Mouse (Mus musculus) CH12.LX (cell line): ENCODE results near the gene Clint1. TPM values are rescaled to one million over a fixed set of nuclear protein-coding genes. Genes with fewer than 3 reads are reported as not detected.

ENCODE experiments used
- DNase-seq: peaks from one replicate; pipeline ENCODE4 v3.0.0-alpha.2; 2013; ENCODE audit errors: extremely low read depth
- H3K27ac ChIP-seq: 2 replicates; pipeline ENCODE4 v1.5.1; 2012; ENCODE audit warnings: low read depth, mild to moderate bottlenecking, control low read depth, moderate library complexity; ENCODE audit not compliant: insufficient read depth
- H3K27me3 ChIP-seq: replicated peaks from 2 replicates; pipeline ENCODE3; 2012; ENCODE audit warnings: inconsistent platforms
- H3K36me3 ChIP-seq, 2 experiments: replicated peaks in 1 of 2; 2 replicates each; pipeline versions ENCODE3 to v1.6.1; 2012; ENCODE audit warnings: inconsistent platforms in 1 of 2, low read length in 1 of 2, mild to moderate bottlenecking in 1 of 2, mixed read lengths in 1 of 2, moderate library complexity in 1 of 2; ENCODE audit not compliant: control insufficient read depth in 1 of 2, insufficient read depth in 1 of 2
- H3K4me1 ChIP-seq, 2 experiments: 2 replicates each; pipeline ENCODE4 v1.6.1; 2012; ENCODE audit warnings: inconsistent platforms in 1 of 2, moderate library complexity in 1 of 2; ENCODE audit not compliant: insufficient read depth in 2 of 2, control insufficient read depth in 1 of 2
- H3K4me2 ChIP-seq: 2 replicates; pipeline ENCODE4 v1.6.1; 2012; ENCODE audit warnings: low read depth, mild to moderate bottlenecking, control low read depth; ENCODE audit not compliant: poor library complexity, insufficient read depth, severe bottlenecking
- H3K4me3 ChIP-seq, 3 experiments: fragments of 150-350 bp in 1 of 3; sonication (generic) in 1 of 3; replicated peaks in 1 of 3; 2 replicates each; pipeline versions ENCODE3 to v1.5.1; 2011 to 2012; ENCODE audit warnings: low read depth in 2 of 3, low read length in 2 of 3, mild to moderate bottlenecking in 2 of 3, moderate library complexity in 2 of 3, control low read depth in 1 of 3, improper control_type of control experiment in 1 of 3, inconsistent platforms in 1 of 3, mixed read lengths in 1 of 3; ENCODE audit not compliant: poor library complexity in 1 of 3
- H3K79me2 ChIP-seq: replicated peaks from 2 replicates; pipeline ENCODE4 v1.6.1; 2012; ENCODE audit warnings: mild to moderate bottlenecking, moderate library complexity; ENCODE audit not compliant: control insufficient read depth, poor library complexity, insufficient read depth, severe bottlenecking; ENCODE audit errors: extremely low read depth
- H3K9ac ChIP-seq: 2 replicates; pipeline ENCODE4 v1.6.1; 2012; ENCODE audit warnings: low read depth, mild to moderate bottlenecking, control low read depth, moderate library complexity; ENCODE audit not compliant: insufficient read depth
- H3K9me3 ChIP-seq: replicated peaks from 2 replicates; pipeline ENCODE3; 2012; ENCODE audit warnings: low read length, inconsistent platforms, mixed read lengths
- BHLHE40 ChIP-seq: IDR thresholded peaks from 2 replicates; pipeline ENCODE4 v1.6.1; 2011; ENCODE audit warnings: mild to moderate bottlenecking, low read depth, low read length, improper control_type of control experiment
- CHD1 ChIP-seq: IDR thresholded peaks from 2 replicates; pipeline ENCODE4 v1.6.1; 2012; ENCODE audit warnings: low read depth, low read length, improper control_type of control experiment, inconsistent platforms
- CHD2 ChIP-seq: IDR thresholded peaks from 2 replicates; pipeline ENCODE4 v1.6.1; 2011; ENCODE audit warnings: low read length, improper control_type of control experiment
- CTCF ChIP-seq, 2 experiments: IDR thresholded peaks in 1 of 2; conservative IDR thresholded peaks in 1 of 2; 2 replicates each; pipeline ENCODE4 v1.5.1; 2011 to 2012; ENCODE audit warnings: low read depth in 2 of 2, low read length in 2 of 2, improper control_type of control experiment in 1 of 2, inconsistent platforms in 1 of 2, mild to moderate bottlenecking in 1 of 2, moderate library complexity in 1 of 2
- E2F4 ChIP-seq: IDR thresholded peaks from 2 replicates; pipeline ENCODE4 v1.6.1; 2011; ENCODE audit warnings: low read depth, low read length, improper control_type of control experiment; ENCODE audit not compliant: insufficient replicate concordance
- ELF1 ChIP-seq: IDR thresholded peaks from 2 replicates; pipeline ENCODE4 v1.6.1; 2014; ENCODE audit warnings: low read depth, mild to moderate bottlenecking, inconsistent platforms, low read length, improper control_type of control experiment
- EP300 ChIP-seq: IDR thresholded peaks from 2 replicates; pipeline ENCODE4 v1.6.1; 2011; ENCODE audit warnings: low read length, improper control_type of control experiment
- ETS1 ChIP-seq: conservative IDR thresholded peaks from 2 replicates; pipeline ENCODE4 v1.6.1; 2012; ENCODE audit warnings: low read depth, mild to moderate bottlenecking, inconsistent platforms, low read length, improper control_type of control experiment, moderate library complexity
- GABPA ChIP-seq: IDR thresholded peaks from 2 replicates; pipeline ENCODE4 v1.6.1; 2012; ENCODE audit warnings: low read depth, low read length, improper control_type of control experiment, inconsistent platforms; ENCODE audit not compliant: insufficient replicate concordance
- HCFC1 ChIP-seq: IDR thresholded peaks from 2 replicates; pipeline ENCODE4 v1.6.1; 2012; ENCODE audit warnings: low read depth, mild to moderate bottlenecking, inconsistent platforms, low read length, improper control_type of control experiment
- IRF4 ChIP-seq: IDR thresholded peaks from 2 replicates; pipeline ENCODE4 v1.6.1; 2014; ENCODE audit warnings: low read depth, mild to moderate bottlenecking, inconsistent platforms, low read length, improper control_type of control experiment
- JUN ChIP-seq: IDR thresholded peaks from 2 replicates; pipeline ENCODE4 v1.6.1; 2011; ENCODE audit warnings: low read depth, mild to moderate bottlenecking, low read length, improper control_type of control experiment, moderate library complexity; ENCODE audit not compliant: insufficient read depth
- JUND ChIP-seq: conservative IDR thresholded peaks from 2 replicates; pipeline ENCODE4 v1.6.1; 2011; ENCODE audit warnings: low read depth, low read length, improper control_type of control experiment
- KAT2A ChIP-seq: IDR thresholded peaks from 2 replicates; pipeline ENCODE4 v1.6.1; 2012; ENCODE audit warnings: low read length, improper control_type of control experiment, inconsistent platforms; ENCODE audit not compliant: insufficient replicate concordance
- MAFK ChIP-seq: IDR thresholded peaks from 2 replicates; pipeline ENCODE4 v1.6.1; 2011; ENCODE audit warnings: low read length, improper control_type of control experiment; ENCODE audit not compliant: insufficient replicate concordance
- MAX ChIP-seq: IDR thresholded peaks from 2 replicates; pipeline ENCODE4 v1.6.1; 2011; ENCODE audit warnings: low read length, improper control_type of control experiment
- MAZ ChIP-seq: IDR thresholded peaks from 2 replicates; pipeline ENCODE4 v1.6.1; 2012; ENCODE audit warnings: low read depth, mild to moderate bottlenecking, inconsistent platforms, low read length, improper control_type of control experiment, moderate library complexity
- MEF2A ChIP-seq: IDR thresholded peaks from 2 replicates; pipeline ENCODE4 v1.6.1; 2014; ENCODE audit warnings: low read depth, mild to moderate bottlenecking, inconsistent platforms, low read length, improper control_type of control experiment, borderline replicate concordance
- MXI1 ChIP-seq: IDR thresholded peaks from 2 replicates; pipeline ENCODE4 v1.6.1; 2011; ENCODE audit warnings: mild to moderate bottlenecking, low read depth, low read length, improper control_type of control experiment
- MYC ChIP-seq: IDR thresholded peaks from 2 replicates; pipeline ENCODE4 v1.6.1; 2011; ENCODE audit warnings: low read depth, mild to moderate bottlenecking, improper control_type of control experiment, low read length
- NELFE ChIP-seq: IDR thresholded peaks from 2 replicates; pipeline ENCODE4 v1.6.1; 2011; ENCODE audit warnings: low read depth, low read length, improper control_type of control experiment
- NRF1 ChIP-seq: IDR thresholded peaks from 2 replicates; pipeline ENCODE4 v1.6.1; 2014; ENCODE audit warnings: low read depth, mild to moderate bottlenecking, inconsistent platforms, low read length, improper control_type of control experiment, moderate library complexity
- PAX5 ChIP-seq: IDR thresholded peaks from 2 replicates; pipeline ENCODE4 v1.6.1; 2012; ENCODE audit warnings: low read length, inconsistent platforms, mixed read lengths
- POLR2A ChIP-seq: IDR thresholded peaks from 2 replicates; pipeline ENCODE4 v1.6.1; 2011; ENCODE audit warnings: low read depth, mild to moderate bottlenecking, improper control_type of control experiment, low read length
- POLR2AphosphoS2 ChIP-seq: IDR thresholded peaks from 2 replicates; pipeline ENCODE4 v1.6.1; 2011; ENCODE audit warnings: low read depth, low read length, improper control_type of control experiment
- RAD21 ChIP-seq: IDR thresholded peaks from 2 replicates; pipeline ENCODE4 v1.6.1; 2011; ENCODE audit warnings: low read depth, mild to moderate bottlenecking, low read length, improper control_type of control experiment, moderate library complexity
- RCOR1 ChIP-seq: conservative IDR thresholded peaks from 2 replicates; pipeline ENCODE4 v1.6.1; 2012; ENCODE audit warnings: low read depth, mild to moderate bottlenecking, inconsistent platforms, low read length, improper control_type of control experiment
- SIN3A ChIP-seq: IDR thresholded peaks from 2 replicates; pipeline ENCODE4 v1.6.1; 2012; ENCODE audit warnings: low read length, improper control_type of control experiment, inconsistent platforms
- SMC3 ChIP-seq: IDR thresholded peaks from 2 replicates; pipeline ENCODE4 v1.6.1; 2011; ENCODE audit warnings: low read depth, low read length, improper control_type of control experiment
- TBP ChIP-seq: conservative IDR thresholded peaks from 2 replicates; pipeline ENCODE4 v1.6.1; 2011; ENCODE audit warnings: low read depth, low read length, improper control_type of control experiment
- TCF12 ChIP-seq: IDR thresholded peaks from 2 replicates; pipeline ENCODE4 v1.6.1; 2014; ENCODE audit warnings: low read depth, mild to moderate bottlenecking, inconsistent platforms, low read length, improper control_type of control experiment
- UBTF ChIP-seq: IDR thresholded peaks from 2 replicates; pipeline ENCODE4 v1.6.1; 2012; ENCODE audit warnings: low read depth, mild to moderate bottlenecking, inconsistent platforms, low read length, improper control_type of control experiment, moderate library complexity
- USF1 ChIP-seq: IDR thresholded peaks from 2 replicates; pipeline ENCODE4 v1.6.1; 2014; ENCODE audit warnings: low read depth, mild to moderate bottlenecking, inconsistent platforms, low read length, improper control_type of control experiment
- USF2 ChIP-seq: conservative IDR thresholded peaks from 2 replicates; pipeline ENCODE4 v1.6.1; 2011; ENCODE audit warnings: low read depth, low read length, improper control_type of control experiment
- ZC3H11A ChIP-seq: IDR thresholded peaks from 2 replicates; pipeline ENCODE4 v1.6.1; 2012; ENCODE audit warnings: low read depth, mild to moderate bottlenecking, inconsistent platforms, low read length, improper control_type of control experiment
- ZKSCAN1 ChIP-seq: IDR thresholded peaks from 2 replicates; pipeline ENCODE4 v1.6.1; 2012; ENCODE audit warnings: low read depth, inconsistent platforms, low read length, improper control_type of control experiment, borderline replicate concordance
- ZMIZ1 ChIP-seq: IDR thresholded peaks from 2 replicates; pipeline ENCODE4 v1.6.1; 2012; ENCODE audit warnings: low read depth, mild to moderate bottlenecking, inconsistent platforms, low read length, improper control_type of control experiment
- ZNF384 ChIP-seq: IDR thresholded peaks from 2 replicates; pipeline ENCODE4 v1.6.1; 2012; ENCODE audit warnings: low read depth, low read length, improper control_type of control experiment, inconsistent platforms
- dilution Hi-C: fragments of 300-500 bp; cut with MboI; formaldehyde crosslinking; loops from 2 replicates; pipeline ENCODE4 v1.14.3; 2020; ENCODE audit warnings: low sequenced_read_pairs; ENCODE audit not compliant: extremely low pct_unique_long_range_greater_than_20kb, extremely low pct_ligation_motif_present
- in situ Hi-C: fragments of 300-500 bp; cut with MboI; formaldehyde crosslinking; loops from 3 replicates; pipeline ENCODE4 v1.14.3; 2019; ENCODE audit warnings: low sequenced_read_pairs, low pct_ligation_motif_present, low pct_unique_long_range_greater_than_20kb, mixed read lengths
- polyA plus RNA-seq: library from polyadenylated mRNA; unstranded; fragments of >175 nt; gene quantifications from 2 replicates; pipeline ENCODE4 v1.2.1, GENCODE M21; 2012; ENCODE audit warnings: low read depth; ENCODE audit not compliant: insufficient read length
- total RNA-seq, 2 experiments: library from RNA; depleted of rRNA; stranded (reverse); fragments of 300-350 nt in 1 of 2; fragments of >200 nt in 1 of 2; gene quantifications; 2 replicates each; pipeline ENCODE4 v1.2.3; 2012 to 2014

Clint1 gene
- total and polyA plus RNA-seq, 3 experiments = 54.1 to 137 (median 98.5) TPM

DNA sequence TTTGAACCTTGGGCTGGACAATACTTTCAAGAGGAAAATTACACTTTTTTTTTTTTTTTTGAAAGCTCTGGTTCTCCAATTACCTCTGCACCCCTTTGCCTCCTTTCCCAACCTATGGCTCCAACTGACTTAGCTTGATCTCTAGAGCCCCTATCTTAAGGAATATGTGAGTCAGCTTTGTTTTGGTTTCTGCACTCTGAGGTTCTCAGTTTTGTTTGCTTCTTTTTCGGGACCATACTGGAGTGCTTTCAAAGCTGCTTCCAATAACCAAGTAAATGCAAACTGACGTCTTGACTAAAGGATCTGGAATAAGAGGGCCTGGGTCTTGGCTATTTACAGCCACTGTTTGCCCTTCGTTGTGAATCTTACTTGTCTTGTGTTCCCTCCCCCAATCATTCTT, 1.5 kb upstream of the Clint1 start:
- Histone ChIP-seq H3K9me3 (no peaks in the 10 kb centered on the region), H3K4me1 (peaks cover 5 to 44% of the 10 kb centered on the region in 2 experiments), H3K27me3 (no peaks in the 10 kb centered on the region), H3K36me3 (peaks cover 8 to 20% of the 10 kb centered on the region in 2 experiments), H3K4me3 (no peak overlapping the region), H3K4me2 (peak overlapping the region; percentile 85), H3K27ac (no peak overlapping the region), H3K79me2 (peaks cover 28% of the 10 kb centered on the region), H3K9ac (no peak overlapping the region; the same call in 1 of the 2 replicates)
- dilution Hi-C loops (no loop called here), in situ Hi-C loops (no loop called here)
- TF ChIP-seq JUN = peak; percentile 81
- TF ChIP-seq MAFK = 0 out of 2 replicates have a peak, but pooled peaks have one; percentile 7
- peak; percentile 72; the same call in 1 of the 2 replicates for TF ChIP-seq MEF2A
- TF ChIP-seq IRF4 = peak; percentile 61
- no peak for TF ChIP-seq GABPA
- 0 out of 2 replicates have a peak, but pooled peaks have one; percentile 44 for TF ChIP-seq CHD2
- peak; percentile 48; the same call in 1 of the 2 replicates for TF ChIP-seq ETS1
- TF ChIP-seq BHLHE40 = no peak
- TF ChIP-seq TBP = no peak
- TF ChIP-seq NRF1 = no peak
- TF ChIP-seq JUND = peak; percentile 85
- TF ChIP-seq RCOR1 = no peak
- no peak for TF ChIP-seq USF1
- TF ChIP-seq UBTF = no peak
- TF ChIP-seq USF2 = no peak
- no peak for TF ChIP-seq PAX5
- no peak; the same call in 1 of the 2 replicates for TF ChIP-seq SIN3A
- no peak for TF ChIP-seq MAX
- TF ChIP-seq RAD21 = no peak
- TF ChIP-seq MAZ = no peak
- TF ChIP-seq POLR2AphosphoS2 = no peak
- no peak for TF ChIP-seq SMC3
- TF ChIP-seq EP300 = peak; percentile 79
- TF ChIP-seq ELF1 = no peak
- no peak for TF ChIP-seq TCF12
- TF ChIP-seq NELFE = no peak
- TF ChIP-seq KAT2A = no peak
- peak; percentile 86 for TF ChIP-seq ZNF384
- no peak for TF ChIP-seq POLR2A
- TF ChIP-seq HCFC1 = no peak
- no peak; the same call in 1 of the 2 replicates for TF ChIP-seq MXI1
- TF ChIP-seq ZKSCAN1 = no peak
- TF ChIP-seq CHD1 = no peak
- no peak for TF ChIP-seq E2F4
- TF ChIP-seq MYC = no peak
- TF ChIP-seq ZMIZ1 = no peak
- no peak for TF ChIP-seq ZC3H11A
- TF ChIP-seq CTCF (conservative IDR thresholded peaks at IDR 0.05 in 1 of 2, IDR thresholded peaks at IDR 0.05 in 1 of 2; ENCODE audit: low read depth in 2 of 2, low read length in 2 of 2) = no peak
- peak; percentile 34 for DNase-seq
